Mouse (Mus musculus): ENCODE results near the gene Aqp6.
A peak's percentile ranks its signal among the peaks of the same experiment; 100 is the strongest.

Gene Aqp6

DNA sequence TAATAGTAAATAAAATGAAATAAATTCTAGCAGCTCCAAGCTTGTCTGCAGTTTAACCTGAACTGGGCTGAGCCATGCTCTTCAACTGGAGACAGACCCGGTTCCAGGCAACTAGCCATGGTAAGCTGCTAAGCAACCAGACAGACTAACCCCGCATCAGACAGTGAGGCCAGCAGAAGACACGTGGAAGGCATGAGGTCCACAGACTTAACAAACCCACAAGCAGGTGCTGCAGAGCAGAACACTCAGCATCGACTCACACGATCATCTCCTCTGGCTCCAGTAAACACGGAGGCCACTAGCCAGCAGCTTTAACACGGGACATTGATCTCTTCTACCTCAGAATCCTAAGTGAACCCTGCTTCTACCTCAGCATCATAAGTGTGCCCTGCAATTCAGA lies 43.6 kb downstream of the Aqp6 start:
- peak; percentile 39 for DNase-seq (ENCODE audit: low read depth, low spot score)

DNA sequence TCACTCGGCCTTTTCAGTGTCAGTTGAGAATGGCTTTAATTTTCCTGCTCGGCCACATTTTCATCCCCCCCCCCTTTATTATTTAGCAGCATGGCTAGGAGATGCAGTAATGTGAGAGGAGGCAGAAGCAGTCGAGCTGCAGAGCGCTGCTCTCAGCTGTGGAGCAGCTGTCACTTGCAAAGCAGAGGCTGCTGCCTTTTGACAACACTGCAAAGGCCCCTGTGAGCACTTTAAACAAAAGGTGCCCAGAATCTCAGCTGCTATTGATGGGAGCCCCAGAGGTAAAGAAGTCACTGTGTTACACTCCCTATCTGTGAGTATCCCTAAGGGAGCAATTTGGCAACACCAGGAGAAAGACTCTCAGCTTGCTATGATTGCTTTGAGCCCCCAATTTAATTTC lies 47.1 kb downstream of the Aqp6 start:
- DNase-seq (ENCODE audit: low read depth, low spot score), result no peak

DNA sequence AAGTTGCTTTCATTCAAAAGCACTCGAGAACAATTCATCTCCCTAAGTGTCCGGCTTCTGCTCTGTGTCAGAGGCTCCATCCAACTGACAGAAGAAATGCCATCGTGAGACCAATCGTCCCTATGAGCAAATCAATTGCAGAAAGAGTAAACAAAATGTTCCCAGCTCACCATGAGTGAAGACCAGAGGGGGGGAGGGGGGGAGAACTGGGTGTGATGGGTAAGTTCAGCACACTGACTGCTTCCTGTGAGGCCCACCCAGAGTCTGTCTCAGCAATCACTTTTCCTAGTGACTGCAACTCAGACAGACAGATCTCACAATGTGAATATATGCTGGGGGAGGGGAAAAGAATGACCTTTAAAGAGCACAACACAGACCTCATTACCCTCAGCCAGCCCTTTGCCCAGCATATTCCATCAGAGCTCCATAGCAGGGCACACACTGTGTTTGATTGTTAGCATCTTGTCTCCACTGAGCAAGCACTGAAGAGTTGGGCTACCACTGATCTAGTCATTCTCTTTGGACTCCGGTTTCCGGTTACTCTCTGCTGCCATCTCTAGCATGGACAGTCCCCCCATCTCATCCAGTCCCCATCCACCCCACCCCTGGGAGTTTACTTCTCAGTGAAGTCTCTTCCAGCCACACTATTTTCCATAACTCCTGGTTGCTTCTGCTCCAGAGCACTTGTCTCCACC lies 48.0 kb downstream of the Aqp6 start:
- DNase-seq (ENCODE audit: low read depth, low spot score), result no peak

DNA sequence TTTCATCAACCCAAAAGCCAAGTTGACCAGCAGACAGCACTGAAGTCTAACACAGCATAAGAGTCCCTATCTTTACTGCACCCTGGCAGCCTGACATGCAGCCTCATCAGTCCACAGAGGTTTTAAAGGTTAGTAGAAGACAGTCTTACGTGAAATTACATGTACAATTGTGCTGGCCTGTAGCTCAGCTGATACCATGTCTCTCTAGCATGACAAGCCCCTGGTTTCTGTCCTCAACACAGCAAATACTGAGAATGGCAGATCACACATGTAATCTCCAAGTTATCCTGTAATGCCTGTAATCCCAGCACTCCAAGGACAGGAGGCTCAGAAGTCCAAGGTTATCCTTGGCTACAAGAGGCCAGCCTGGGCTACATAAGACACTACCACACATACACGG lies 49.1 kb downstream of the Aqp6 start:
- DNase-seq (ENCODE audit: low read depth, low spot score), result no peak

DNA sequence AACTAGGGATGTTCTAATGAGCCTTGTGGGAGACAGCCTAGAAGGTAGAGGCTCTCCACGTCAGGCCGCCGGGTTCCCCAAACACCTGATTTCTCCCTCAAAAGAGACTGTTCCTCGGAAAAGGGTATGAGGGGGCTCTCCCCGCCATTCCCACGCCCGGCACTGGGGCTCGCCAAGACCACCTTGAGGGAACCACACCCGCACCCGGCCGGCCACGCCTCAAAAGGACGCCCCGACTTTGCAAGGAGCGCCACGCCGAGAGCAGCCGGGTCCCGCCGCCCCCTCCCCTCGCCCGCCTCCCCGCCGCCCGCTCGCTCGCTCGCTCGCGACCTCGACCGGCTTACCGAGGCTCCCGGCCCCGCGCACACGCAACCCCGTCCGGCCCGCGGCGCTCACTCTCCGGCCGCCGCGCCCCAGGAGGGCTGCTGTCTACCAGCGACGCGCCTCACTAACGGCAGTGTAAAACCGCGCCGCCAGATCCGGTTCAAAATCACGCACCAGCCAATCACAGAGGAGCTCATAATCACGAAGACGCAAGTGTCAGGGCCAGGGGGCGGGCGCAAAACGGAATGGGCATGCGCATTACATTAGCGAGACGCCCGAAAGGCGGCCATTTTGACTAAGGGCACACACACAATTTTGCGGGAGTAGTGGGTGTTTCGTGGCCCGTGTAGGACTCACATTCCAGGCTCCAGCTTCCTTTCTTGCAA lies 50.1 kb downstream of the Aqp6 start, which contains the start of gene Racgap1:
Racgap1 (minus strand) TSS at position 494 of the 710 bp plus-strand sequence.
- peak; percentile 99 for DNase-seq (ENCODE audit: low read depth, low spot score)

DNA sequence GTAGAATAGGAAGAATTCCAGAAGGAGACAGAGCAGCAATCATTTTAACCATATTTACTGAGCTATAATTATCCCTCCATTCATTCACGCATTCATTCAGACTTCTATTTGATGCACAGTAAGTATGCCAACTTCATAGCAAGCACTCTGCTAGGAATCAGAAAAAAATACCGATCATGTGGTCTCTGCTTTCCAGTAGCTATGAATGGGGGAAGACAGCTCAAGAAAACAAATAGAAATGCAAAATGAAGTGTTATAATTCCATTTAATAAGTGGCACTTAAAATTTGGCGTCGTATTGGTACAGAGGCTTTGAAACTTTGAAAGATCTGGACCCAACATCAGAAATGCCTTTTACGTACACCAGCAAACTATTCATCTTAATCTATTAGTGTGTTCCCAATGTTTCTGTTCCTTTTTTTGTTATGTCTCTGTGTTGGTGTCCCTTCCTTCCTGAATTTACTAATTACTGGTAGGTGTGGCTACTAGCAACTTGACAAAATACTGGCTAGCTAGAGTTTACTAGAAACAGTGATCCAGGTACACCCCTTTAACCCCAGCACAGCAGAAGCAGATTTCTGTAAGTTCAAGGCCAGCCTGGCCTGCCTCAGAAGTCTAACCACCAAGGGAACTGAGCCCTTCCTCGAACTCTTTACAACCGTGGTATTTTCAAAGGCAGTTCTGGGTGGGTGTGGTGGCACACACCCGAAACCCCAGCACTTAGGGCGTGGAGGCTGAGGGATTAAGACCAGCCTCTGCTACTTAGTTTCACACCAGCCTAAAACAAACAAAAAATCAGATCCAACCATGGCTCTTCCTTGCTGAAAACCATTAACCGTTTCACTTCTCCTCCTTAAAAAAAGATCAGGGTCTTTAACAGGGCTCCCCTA lies 51.0 kb downstream of the Aqp6 start:
- no peak for DNase-seq (ENCODE audit: low read depth, low spot score)

DNA sequence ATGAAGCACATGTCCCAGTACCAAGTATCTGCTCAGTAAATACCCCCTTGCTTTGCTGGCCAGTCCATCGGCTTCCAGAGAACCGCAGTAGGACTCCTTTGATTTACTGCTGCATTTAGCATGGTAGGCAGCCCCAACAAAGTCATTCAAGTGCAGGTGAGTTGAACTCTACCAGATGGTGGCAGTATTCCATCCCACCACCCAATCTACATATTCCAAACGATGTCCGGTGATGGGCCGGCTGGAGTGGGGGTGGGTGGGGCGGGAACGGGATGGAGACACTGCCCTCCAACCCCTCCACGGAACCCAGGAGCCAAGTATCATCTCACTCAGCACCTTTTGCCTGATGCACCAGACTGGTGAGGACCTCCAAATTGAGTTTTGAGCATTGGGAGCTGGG lies 52.1 kb downstream of the Aqp6 start:
- peak; percentile 55 for DNase-seq (ENCODE audit: low read depth, low spot score)

DNA sequence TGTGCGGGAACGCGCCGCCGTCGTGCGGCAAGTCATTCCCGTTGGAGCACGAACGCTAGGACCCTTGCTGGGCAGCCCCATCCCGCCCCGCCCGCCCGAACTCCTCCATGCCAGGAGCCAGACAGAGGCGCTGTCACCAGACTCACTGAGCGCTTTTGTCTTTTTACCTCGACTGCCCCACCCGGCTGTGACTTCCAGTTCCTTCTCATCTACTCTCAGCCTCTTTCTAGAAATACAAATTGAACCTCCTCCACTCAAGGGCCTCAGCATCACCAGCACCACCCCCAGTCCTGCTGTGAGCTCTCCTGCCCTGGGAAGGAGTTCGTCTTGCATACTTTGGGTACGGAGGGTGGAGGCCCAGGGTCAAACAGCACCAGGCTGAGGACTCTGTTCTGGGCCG lies 52.7 kb downstream of the Aqp6 start:
- no peak for DNase-seq (ENCODE audit: low read depth, low spot score)

Data from CD4-positive, CD25-positive, alpha-beta regulatory T cell, adult 2 months (primary cell).